ENCODE assay signal across 17 mouse cellular contexts in the genomic region with DNA sequence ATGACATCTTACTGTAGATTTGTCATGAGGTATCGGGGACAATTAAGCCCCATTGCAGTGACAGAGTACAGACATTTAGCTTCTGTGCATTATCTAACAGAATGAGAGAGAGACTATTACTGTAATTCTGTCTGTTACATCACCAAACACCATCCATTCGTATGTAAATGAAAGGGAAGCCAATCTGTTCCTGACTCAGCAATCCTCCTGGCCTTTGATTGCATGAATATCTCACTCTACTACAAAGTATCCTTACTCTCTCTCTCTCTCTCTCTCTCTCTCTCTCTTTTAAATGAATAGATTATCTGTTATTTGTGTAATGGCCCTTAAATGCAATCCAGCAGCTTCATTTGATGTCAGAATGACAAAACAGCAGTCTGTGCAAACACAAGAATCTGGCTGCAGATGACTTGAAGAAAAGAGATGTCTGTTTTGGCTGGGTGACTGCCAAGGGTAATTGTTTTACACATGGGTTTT. TPM values are rescaled to one million over a fixed set of nuclear protein-coding genes. Genes with fewer than 3 reads are reported as not detected.
DNase-seq lines count a peak whose midpoint lies in the region; ATAC-seq and TF ChIP-seq lines count a peak whose summit lies in the region.
"Had no signal": no experiment of that assay in that cellular context is flagged by ENCODE, and none has a peak within 500 bp of the region (broad histone marks: within the 10 kb centered on the region; RNA-seq: fewer than 3 reads in every experiment).

No protein-coding gene starts in this region.

- no peak overlapping the region for H3K4me2 ChIP-seq in forebrain, embryonic 13.5 days
- H3K4me2 ChIP-seq in forebrain, embryonic 11.5 days (ENCODE audit: low read depth, low read length, severe bottlenecking): no peak overlapping the region
- H3K4me2 ChIP-seq in lung, postnatal 0 days (replicated peaks; ENCODE audit: low read depth, low read length): no peak overlapping the region
- no peak overlapping the region for H3K4me2 ChIP-seq in hindbrain, embryonic 16.5 days (ENCODE audit: low read length)

- H3K9ac ChIP-seq in forebrain, embryonic 13.5 days: no peak overlapping the region
- no peak overlapping the region for H3K9ac ChIP-seq in forebrain, embryonic 11.5 days (ENCODE audit: low read length)
- no peak overlapping the region for H3K9ac ChIP-seq in lung, postnatal 0 days (replicated peaks; ENCODE audit: low read depth)
- H3K9ac ChIP-seq in hindbrain, embryonic 16.5 days (ENCODE audit: low read depth, low read length): no peak overlapping the region

- no peaks in the 10 kb centered on the region for H3K36me3 ChIP-seq in forebrain, embryonic 13.5 days (ENCODE audit: poor library complexity, severe bottlenecking)
- H3K36me3 ChIP-seq in forebrain, embryonic 11.5 days (ENCODE audit: control insufficient read depth, insufficient read depth, low read length): no peaks in the 10 kb centered on the region
- H3K36me3 ChIP-seq in lung, postnatal 0 days (ENCODE audit: insufficient read depth, low read length): no peaks in the 10 kb centered on the region
- no peaks in the 10 kb centered on the region for H3K36me3 ChIP-seq in hindbrain, embryonic 16.5 days (ENCODE audit: control insufficient read depth, insufficient read depth, low read length)

- H3K27ac ChIP-seq in forebrain, embryonic 13.5 days: no peak overlapping the region
- H3K27ac ChIP-seq in forebrain, embryonic 11.5 days (ENCODE audit: low read depth, low read length): no peak overlapping the region
- H3K27ac ChIP-seq in lung, postnatal 0 days (ENCODE audit: low read length): no peak overlapping the region
- H3K27ac ChIP-seq in hindbrain, embryonic 16.5 days (ENCODE audit: low read depth, low read length): no peak overlapping the region
- H3K27ac ChIP-seq: heart, adult 2 months had no signal

- no peak for TF ChIP-seq EP300 in lung, postnatal 0 days (IDR thresholded peaks at IDR 0.05)

- no peaks in the 10 kb centered on the region for H3K27me3 ChIP-seq in forebrain, embryonic 13.5 days
- H3K27me3 ChIP-seq in forebrain, embryonic 11.5 days (ENCODE audit: control insufficient read depth, insufficient read depth, low read length): no peaks in the 10 kb centered on the region
- H3K27me3 ChIP-seq in lung, postnatal 0 days (replicated peaks; ENCODE audit: insufficient read depth, low read length): no peaks in the 10 kb centered on the region
- H3K27me3 ChIP-seq in hindbrain, embryonic 16.5 days (replicated peaks; ENCODE audit: control insufficient read depth, insufficient read depth, low read length): no peaks in the 10 kb centered on the region

- 37% methylated on average over 2 of the region's 2 CpGs for WGBS in forebrain, embryonic 13.5 days
- 73% methylated on average over 2 of the region's 2 CpGs for WGBS in forebrain, embryonic 11.5 days
- WGBS in lung, postnatal 0 days: 63% methylated on average over 2 of the region's 2 CpGs
- 45% methylated on average over 2 of the region's 2 CpGs for WGBS in hindbrain, embryonic 16.5 days

- peak; percentile 96 for ATAC-seq in forebrain, embryonic 13.5 days
- ATAC-seq in forebrain, embryonic 11.5 days (replicated peaks; ENCODE audit: low FRiP score): no peak; the same call in 1 of the 2 replicates
- no peak for ATAC-seq in lung, postnatal 0 days
- ATAC-seq in hindbrain, embryonic 16.5 days: peak; percentile 37; the same call in 1 of the 2 replicates
- ATAC-seq: inflammation-experienced regulatory T-cells, adult 6 months had no signal

- no peak for DNase-seq in forebrain, embryonic 11.5 days (ENCODE audit: low spot score)
- peak; percentile 5 for DNase-seq in lung, postnatal 0 days (ENCODE audit: low spot score)
- DNase-seq in lung, postnatal 4 days: no peak
- peak; percentile 3 for DNase-seq in R1 (ENCODE audit: low read depth, low spot score)
- no peak for DNase-seq in left cerebral cortex, adult 9 months (ENCODE audit: low spot score in 2 of 2)
- no peak for DNase-seq in kidney, postnatal 25 days
- DNase-seq: adrenal gland, postnatal 14 days; cerebellum, postnatal 25 days; gastrocnemius, postnatal 10 days; heart, adult 2 months; liver; lung, adult 18-20 months; right cerebral cortex, postnatal 4 days; thymus, adult 18-20 months had no signal

- peaks cover 16% of the 10 kb centered on the region for H3K4me1 ChIP-seq in forebrain, embryonic 13.5 days
- H3K4me1 ChIP-seq in forebrain, embryonic 11.5 days (replicated peaks; ENCODE audit: control insufficient read depth, insufficient read depth, low read length): no peaks in the 10 kb centered on the region
- H3K4me1 ChIP-seq in lung, postnatal 0 days (ENCODE audit: insufficient read depth, low read depth, low read length): no peaks in the 10 kb centered on the region
- H3K4me1 ChIP-seq in hindbrain, embryonic 16.5 days (ENCODE audit: control insufficient read depth, insufficient read depth, low read depth, low read length): no peaks in the 10 kb centered on the region

- H3K4me3 ChIP-seq in forebrain, embryonic 13.5 days: no peak overlapping the region
- no peak overlapping the region for H3K4me3 ChIP-seq in forebrain, embryonic 11.5 days (ENCODE audit: low read depth, low read length)
- no peak overlapping the region for H3K4me3 ChIP-seq in lung, postnatal 0 days (ENCODE audit: low read depth, low read length)
- H3K4me3 ChIP-seq in hindbrain, embryonic 16.5 days (ENCODE audit: low read length): no peak overlapping the region
- H3K4me3 ChIP-seq: heart, adult 2 months had no signal

- TF ChIP-seq CTCF in lung, postnatal 0 days (IDR thresholded peaks at IDR 0.05): no peak

- no peaks in the 10 kb centered on the region for H3K9me3 ChIP-seq in forebrain, embryonic 13.5 days (replicated peaks)
- no peaks in the 10 kb centered on the region for H3K9me3 ChIP-seq in forebrain, embryonic 11.5 days (ENCODE audit: control insufficient read depth, low read length)
- no peaks in the 10 kb centered on the region for H3K9me3 ChIP-seq in lung, postnatal 0 days (ENCODE audit: low read length)
- no peaks in the 10 kb centered on the region for H3K9me3 ChIP-seq in hindbrain, embryonic 16.5 days (ENCODE audit: control insufficient read depth, low read length)

RNA-seq across cellular contexts. Expression of a gene that starts 32.8 kb away (rescaled TPM):
- polyA plus RNA-seq in forebrain, embryonic 13.5 days (2015; fragmentation: Nextera tagmentation; extraction: Ambion mirVana): 2.3 and 3.1 TPM in 2 replicates
- polyA plus RNA-seq in forebrain, embryonic 11.5 days (2014; fragmentation: Nextera tagmentation; extraction: Ambion mirVana): 1.2 and 1.5 TPM in 2 replicates
- polyA plus RNA-seq in lung, postnatal 0 days (2015; fragmentation: Nextera tagmentation; extraction: Ambion mirVana): not detected in 2 replicates
- 9.7 and 11.1 TPM in 2 replicates for polyA plus RNA-seq in hindbrain, embryonic 16.5 days (2015; fragmentation: Nextera tagmentation; extraction: Ambion mirVana)

Comparison
In these comparisons a context has a peak if more than half of its experiments do, and no peak if none do; other contexts are left out.
1. ATAC-seq: peak in forebrain, embryonic 13.5 days (single experiment) and hindbrain, embryonic 16.5 days (single experiment); none in forebrain, embryonic 11.5 days (single experiment) and lung, postnatal 0 days (single experiment).
2. DNase-seq: peak in lung, postnatal 0 days (single experiment) and R1 (single experiment); none in forebrain, embryonic 11.5 days (single experiment), lung, postnatal 4 days (0 of 2), left cerebral cortex, adult 9 months (0 of 2) and kidney, postnatal 25 days (0 of 2).